Mouse (Mus musculus) left cerebral cortex, postnatal 25 days (tissue): ENCODE measurements around the gene Foxn1. TPM values are rescaled to one million over a fixed set of nuclear protein-coding genes. Genes with fewer than 3 reads are reported as not detected.

Experiments used
- DNase-seq, 2 experiments: peaks; one replicate each; pipeline ENCODE4 v3.0.0; 2022; ENCODE audit warnings: low spot score in 2 of 2, mixed read lengths in 1 of 2
- intact Hi-C: fragments of 180-260 bp; cut with DNase I; formaldehyde crosslinking; loops from one replicate; pipeline ENCODE4 v1.15.1; 2025
- total RNA-seq, 2 experiments: library from RNA; stranded (reverse); gene quantifications; 2 replicates each; pipeline ENCODE4 v1.2.3; 2021

Gene Foxn1
- total RNA-seq, 2 experiments from 2014 or later, result 0.09 TPM; not detected in 1

DNA sequence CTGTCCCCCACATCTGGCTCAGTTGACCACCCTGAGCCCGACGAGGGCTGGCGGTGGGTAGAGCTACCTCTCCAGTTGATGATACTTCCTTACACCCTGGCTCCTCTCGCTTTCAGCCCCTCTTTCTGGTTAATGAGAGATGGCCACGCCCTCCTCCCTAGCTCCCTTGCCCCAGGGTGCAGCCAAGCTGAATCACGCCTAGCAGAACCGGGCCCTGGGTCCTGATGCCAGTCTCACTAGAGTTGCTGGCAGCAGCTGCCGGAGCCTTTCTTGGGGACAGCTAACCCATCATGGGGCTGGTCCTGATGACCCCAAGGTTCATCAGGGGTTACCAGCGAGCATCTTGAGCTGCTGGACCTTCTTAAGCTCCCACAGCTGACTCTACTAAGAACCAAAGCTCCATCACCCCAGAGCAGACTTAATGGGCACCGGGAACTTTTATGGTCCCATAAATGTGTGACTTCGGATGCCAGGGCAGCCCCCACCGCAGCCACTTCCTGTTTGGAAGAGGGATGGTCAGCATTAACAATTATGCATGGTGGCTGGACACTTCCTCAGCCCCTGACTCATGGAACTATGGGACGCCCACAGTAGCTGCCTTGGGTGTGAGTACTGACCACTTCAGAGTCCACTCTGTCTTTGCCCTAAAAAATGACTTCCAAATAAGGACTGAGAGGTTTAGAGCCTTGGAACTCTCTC is 22.9 kb downstream of the Foxn1 start:
- DNase-seq, result no peak
- intact Hi-C loops, result no loop called here

DNA sequence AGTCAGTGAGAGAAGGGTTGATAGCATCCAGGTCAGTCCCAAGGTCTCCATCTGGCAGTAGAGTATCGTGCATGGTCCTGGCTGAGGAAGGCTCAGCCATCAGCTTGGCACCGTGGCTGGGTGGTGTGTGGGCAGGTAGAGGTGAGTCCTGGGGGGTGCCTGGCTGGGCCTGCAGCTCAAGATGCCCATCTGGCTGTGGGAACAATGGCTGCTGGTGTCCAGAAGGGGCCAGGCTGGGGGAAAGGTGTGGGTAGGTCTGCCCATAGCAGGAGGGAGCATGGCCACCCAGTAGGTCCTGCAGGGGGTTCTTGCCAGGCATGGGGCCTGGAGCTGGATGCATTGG is 25.6 kb downstream of the Foxn1 start:
- intact Hi-C loops, result no loop called here

DNA sequence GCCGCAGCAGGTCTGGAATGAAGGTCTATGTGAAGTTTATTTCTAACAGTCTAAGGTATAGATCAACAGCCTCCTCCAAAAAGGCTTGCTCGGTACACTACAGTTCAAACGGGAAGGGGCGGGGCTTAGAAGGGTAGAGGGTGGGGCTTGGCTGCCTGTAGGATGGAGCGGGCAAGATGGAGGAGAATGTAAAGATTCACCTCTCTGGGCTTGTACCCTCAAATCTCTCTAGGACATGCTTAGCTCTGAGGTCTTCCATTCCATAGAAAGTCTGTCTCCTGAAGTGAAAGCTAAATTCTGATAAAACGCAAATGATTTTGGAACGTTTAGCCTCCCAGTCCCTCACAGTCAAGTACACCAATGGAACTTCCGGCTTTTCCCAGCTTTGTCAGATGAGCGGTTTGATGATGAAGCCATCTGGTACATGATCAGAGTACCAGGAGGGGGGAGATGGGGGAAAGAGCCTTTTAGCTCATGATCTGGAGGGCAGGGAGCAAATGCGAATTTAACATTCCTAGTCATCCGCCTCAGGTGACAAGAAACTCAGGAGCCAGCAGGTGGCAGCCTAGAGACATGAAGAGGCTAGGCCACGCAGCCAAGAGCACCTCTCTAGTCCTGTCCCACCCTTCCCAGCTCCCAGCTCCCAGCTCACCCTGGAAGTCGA is 26.1 kb downstream of the Foxn1 start:
- DNase-seq, result peak; percentile 65 to 69
- intact Hi-C loops, result no loop called here

More for the DNA sequence above, 25.6 kb downstream of the Foxn1 start:
- no peak for DNase-seq

DNA sequence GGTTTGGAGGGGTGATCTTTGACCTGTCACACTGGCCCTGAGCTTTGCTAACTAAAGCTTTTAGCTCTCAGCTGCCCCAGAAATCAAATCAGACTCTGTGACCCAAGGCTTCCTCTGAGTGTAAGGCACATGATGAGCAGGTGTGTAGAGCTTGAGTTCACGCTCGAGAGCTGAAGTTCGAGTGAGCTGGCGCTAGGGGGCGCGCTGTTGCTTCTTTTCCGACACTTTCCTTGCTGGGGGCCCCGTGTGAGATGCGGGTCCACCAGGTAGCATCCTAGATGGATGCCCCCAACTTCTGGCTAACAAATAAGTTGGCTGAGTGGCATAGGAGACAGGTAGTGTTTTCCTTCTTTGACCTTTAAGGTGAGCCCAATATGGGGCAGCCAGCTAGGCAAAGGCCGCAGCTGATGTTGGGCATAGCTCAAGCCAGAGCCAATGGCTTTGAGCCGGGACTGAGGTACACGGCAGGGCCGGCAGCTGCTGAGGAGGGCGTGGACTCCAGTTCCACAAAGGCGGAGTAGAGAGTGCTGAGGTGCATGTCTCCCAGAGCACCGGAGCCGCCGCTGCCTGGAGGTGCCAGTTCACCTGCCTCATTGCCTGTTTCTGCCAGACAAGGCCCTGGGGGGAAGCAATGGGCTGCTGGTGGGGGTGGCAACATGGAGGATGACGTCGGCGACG is 27.9 kb downstream of the Foxn1 start:
- no peak for DNase-seq
- intact Hi-C loops, result loop anchor here (1.0 to 5.0 kb wide), 2 partner anchors 41 to 94 kb away; no protein-coding TSS in a partner anchor

DNA sequence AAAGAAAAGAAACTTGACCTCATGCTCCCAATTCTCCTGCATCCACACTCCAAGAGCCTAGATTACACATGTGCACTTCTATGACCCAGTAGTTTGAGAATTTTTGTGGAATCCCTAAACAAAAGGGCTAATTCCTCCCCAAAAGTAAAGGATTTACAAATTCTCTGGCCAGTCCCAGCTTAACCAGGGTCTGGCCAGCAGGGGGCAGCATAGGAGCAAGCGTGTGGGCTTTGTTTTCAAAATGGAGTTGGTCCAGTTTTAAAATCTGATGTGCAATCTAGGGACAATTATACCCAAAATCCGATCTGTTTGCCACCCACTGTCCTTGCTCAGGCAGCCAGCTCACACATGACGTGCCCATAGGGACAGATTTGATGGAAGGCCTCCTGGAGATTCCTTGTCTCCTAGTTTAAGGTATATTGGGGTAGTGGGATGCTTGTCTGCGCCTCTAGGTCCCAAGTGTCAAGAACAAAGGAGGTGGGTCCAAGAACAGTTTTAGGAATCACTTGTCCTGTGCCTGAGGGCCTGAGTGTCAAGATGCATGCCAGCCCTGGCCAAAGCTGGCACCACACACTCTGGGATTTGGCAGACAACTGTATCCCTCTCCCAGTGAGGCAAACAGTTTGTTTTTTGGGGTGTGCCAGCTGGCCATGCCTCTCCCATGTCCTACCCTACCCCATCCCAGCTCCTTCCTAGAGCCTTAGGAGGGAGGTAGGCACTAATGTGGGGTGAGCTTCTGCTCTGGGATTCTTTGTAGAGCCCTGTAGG is 30.7 kb downstream of the Foxn1 start:
- intact Hi-C loops, result loop anchor here (5.0 kb wide), 1 partner anchor 97 kb away; no protein-coding TSS in a partner anchor
- peak; percentile 36 to 48 for DNase-seq

DNA sequence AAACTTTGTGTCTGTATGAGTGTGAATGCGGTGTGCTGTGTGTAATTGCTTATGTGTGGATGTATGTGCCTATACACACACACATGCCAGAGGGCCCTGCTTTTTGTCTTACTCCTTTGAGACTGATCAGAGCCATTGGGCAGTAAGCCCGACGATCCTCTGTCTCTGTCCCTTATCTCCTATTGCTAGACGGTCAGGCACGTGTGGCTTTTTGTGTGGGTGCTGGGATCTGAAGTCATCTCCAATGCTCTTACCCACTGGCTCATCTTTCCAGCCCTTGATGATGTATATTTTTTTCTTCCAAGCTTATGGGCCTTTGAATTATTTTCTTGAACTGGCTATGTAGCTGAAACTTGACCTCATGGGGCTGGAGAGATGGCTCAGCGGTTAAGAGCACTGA is 31.5 kb downstream of the Foxn1 start:
- intact Hi-C loops, result loop anchor here (5.0 kb wide), 1 partner anchor 97 kb away; no protein-coding TSS in a partner anchor
- DNase-seq, result no peak

DNA sequence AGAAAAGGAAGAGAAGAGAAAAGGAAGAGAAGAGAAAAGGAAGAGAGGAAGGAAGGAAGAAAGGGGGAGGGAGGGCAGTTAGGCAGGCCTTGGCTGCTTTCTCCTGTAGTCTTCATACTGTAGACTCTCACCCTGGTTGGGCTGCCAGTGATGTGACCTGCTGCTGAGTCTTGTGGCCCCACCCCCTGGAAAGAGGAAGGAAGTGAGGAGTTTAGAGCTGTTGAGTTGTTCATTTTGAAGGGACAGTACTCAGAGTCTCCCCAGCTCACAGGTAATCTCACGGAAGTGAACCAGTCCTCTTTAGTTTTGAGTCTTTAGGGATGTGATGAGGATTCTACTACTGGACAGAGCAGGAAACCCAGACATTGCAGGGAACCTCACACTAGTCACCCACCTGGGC is 33.3 kb downstream of the Foxn1 start:
- intact Hi-C loops, result no loop called here
- no peak for DNase-seq

DNA sequence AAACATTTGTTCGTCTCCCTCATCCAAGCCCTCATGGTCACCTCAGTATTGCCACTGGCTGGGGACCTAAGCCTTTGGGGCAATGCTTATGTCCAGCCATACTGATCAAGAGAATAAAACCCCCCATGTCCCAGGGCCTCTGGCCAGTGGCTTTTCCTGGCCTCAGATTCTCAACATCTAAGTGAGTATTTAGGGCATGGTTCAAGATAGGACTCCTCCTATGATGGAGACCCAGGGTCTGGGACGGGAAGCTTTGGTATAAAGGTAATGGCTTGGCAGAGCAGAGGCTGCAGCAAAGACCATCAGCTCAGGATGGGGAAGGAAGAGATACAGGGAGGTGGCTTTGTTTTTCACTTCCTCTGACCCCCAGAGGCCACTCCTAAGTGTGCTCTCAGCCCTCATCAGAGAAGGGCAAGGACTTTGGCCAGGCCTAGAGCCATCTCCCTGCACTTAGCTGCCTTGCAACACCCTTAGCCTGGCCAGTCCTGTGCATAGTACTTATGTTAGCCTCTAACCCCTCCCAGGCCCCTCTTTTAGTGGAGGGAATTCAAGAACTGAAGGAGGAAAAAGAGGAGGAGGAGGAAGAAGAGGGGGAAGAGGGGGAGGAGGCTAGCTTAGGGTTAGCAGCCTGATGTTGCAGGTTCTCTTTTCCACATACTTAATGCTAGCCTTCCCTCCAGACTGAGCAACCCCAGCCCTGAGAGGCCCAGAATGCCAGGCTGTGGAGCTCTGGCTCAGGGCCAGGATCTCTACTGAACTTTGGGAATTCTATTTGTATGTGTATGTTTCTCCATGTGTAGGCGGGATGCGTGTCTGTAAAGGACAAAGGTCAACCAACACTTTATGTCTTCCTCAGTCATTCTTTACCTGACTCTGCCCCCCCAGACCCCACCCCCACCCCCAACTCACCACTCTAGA is 36.7 kb downstream of the Foxn1 start:
- intact Hi-C loops, result loop anchor here (5.0 kb wide), 1 partner anchor 87 kb away; the partner anchor contains the start of gene 2610507B11Rik
- DNase-seq, result no peak

DNA sequence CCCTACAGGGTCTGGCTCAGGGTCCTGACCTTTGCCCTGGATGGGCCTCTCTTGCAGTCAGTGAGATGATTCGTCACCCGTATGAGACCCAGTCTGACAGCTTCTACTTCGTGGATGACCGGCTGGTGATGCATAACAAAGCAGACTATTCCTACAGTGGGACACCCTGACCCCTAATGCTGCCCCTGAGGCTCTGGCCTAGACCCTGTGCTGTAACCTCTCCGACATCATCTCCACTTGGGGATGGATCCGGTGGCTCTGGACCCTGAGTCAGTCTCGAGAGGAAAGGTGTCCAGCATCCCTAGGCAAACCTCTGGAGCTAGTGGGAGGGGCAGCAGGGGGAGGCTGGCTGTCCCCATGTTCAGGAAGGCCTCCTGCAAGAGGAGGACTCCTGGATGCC is 37.9 kb downstream of the Foxn1 start:
- intact Hi-C loops, result loop anchor here (5.0 kb wide), 1 partner anchor 86 kb away; the partner anchor contains the start of gene 2610507B11Rik
- DNase-seq, result no peak

DNA sequence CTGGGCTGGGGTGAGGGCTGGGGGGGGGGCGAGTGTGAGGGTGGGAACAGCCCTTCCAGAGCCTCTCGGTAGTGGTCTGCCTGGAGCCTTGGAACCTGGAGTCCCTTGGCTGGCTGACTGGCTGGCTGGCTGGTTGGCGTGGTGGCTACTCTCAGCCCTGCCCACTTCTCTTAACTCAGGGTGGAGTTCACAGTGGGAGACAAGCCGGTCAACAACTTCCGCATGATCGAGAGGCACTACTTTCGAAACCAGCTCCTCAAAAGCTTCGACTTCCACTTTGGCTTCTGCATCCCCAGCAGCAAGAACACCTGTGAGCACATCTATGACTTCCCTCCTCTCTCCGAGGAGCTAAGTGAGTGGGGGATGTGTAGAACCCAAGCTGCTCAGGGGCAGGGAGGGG is 38.5 kb downstream of the Foxn1 start:
- no peak for DNase-seq
- intact Hi-C loops, result loop anchor here (5.0 kb wide), 1 partner anchor 86 kb away; the partner anchor contains the start of gene 2610507B11Rik

DNA sequence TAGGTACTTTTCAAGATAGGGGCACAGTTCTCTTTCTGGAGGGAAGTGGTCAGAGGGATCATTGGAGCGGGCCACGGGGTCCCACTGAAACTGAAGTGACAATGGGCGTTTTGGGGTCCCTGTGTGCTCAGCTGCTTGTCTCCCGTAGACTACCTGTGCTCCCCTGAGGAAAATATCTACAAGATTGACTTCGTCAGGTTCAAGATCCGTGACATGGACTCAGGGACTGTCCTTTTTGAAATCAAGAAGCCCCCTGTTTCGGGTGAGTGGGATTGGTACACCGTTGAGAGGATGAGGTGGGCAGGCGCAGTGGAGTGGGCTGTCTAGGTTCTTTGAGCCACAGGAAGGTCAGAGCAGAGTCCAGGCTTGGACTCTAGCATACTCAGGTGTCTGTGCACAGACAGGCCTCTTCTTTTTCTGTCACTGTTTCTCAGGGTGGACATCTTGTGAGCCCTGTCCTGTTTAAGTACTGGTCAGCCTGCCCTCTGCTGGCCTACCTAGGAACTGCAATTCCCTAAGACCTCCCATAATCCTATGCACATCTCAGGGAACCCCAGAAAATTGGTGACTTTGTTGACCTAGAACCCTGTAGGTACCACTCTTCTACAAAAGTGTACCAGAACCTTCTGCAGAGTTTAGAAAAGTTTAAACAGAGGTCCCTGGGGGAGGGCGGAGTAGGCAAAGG is 39.1 kb downstream of the Foxn1 start:
- DNase-seq, result peak in 1 of 2 experiments; percentile 60
- intact Hi-C loops, result loop anchor here (5.0 kb wide), 1 partner anchor 85 kb away; the partner anchor contains the start of gene 2610507B11Rik

DNA sequence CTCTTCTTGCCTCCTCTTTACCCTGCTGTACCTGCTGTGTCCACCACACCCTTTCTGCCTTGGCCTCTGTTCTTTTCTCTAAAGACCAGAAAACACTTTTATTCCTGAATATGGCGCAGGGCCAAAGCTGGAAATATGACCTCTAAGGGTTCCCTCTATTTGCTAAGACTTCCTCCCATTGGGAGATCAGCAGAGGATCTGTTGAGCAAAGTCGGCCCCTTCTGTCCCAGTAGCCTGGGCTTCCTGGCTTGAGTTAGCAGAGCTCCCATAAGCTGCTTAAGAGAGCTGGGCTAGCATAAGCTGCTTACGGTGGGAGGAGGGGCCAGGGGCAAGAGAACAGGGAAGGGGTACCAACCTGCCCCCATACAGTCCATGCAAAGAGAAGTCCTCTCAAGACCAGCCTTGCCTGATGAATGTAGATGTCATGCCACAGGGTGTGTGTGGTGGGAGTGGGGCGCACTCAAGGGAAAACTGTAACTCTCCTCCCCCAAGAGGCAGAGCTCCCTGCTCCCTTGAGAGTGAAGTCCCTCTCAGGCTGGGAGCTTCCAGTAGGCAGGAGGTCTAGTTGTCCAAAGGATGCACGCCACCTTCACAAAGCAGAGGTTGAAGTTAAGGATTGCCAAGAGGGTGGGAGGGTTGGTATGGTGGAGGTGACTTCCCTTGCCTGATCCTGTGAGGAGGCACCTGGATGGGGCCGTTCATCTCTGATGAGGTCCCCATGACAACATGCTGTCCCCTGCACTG is 39.9 kb downstream of the Foxn1 start:
- DNase-seq, result no peak
- intact Hi-C loops, result loop anchor here (5.0 kb wide), 1 partner anchor 84 kb away; the partner anchor contains the start of gene 2610507B11Rik

DNA sequence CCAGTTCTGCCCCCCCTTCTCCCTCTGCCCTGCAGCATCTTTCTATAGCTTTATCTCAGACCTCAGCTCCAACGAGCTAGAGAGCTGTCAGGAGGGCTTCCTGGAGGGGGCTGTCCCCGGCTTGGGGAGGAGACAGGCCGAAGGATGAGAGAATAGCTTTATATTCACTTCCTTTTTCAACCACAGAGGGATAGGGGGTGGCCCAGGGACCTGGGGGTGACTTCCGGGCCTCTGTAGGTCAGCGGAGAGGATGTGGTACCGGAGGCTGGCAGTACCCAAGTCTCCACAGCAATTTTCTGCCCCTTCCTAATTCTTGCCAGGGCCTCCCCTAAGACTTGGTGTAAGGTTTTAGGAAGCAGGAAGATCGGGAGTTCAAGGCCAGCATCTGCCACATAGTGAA is 40.6 kb downstream of the Foxn1 start:
- intact Hi-C loops, result loop anchor here (5.0 kb wide), 1 partner anchor 84 kb away; the partner anchor contains the start of gene 2610507B11Rik
- DNase-seq, result no peak

DNA sequence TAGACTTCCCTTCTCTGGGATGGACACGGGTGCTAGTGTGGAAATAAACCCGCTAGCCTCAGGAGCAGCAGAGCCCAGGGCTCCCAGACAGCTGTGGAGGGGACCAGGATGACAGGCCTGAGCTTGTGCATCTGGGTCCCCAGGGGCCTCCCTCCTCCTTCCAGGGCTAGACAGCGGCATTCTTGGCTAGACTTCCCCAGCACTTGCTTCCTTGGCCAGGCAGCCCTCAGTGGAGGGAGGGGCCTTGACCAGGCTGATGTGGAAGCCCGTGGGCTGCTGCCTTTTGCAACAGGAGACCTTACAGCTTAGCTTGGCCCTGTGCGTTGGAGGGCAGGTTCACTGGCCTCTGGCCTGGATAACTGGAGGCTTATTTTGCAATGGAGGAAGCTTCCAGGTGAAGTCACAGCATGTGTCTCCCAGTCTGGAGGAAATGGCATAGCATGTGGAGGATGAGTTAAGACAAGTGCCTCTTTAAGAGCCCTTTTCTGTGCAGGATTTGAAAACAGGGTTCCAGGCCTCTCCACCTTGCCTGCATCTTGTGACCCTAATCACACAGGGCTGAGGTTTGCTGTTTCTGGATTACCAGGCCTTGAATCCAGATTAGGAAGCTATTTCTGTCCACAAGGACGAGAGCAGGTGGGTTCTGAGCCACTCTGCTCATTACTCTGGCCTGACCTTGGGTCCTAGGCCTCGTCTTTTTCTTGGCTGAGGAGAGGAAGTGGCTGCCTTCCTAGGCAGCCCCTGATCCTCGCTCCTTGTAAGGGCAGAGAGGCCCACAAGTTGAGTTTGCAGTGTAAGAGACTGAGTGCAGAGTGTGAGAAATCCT is 41.3 kb downstream of the Foxn1 start:
- intact Hi-C loops, result loop anchor here (5.0 kb wide), 1 partner anchor 83 kb away; the partner anchor contains the start of gene 2610507B11Rik
- DNase-seq, result no peak

DNA sequence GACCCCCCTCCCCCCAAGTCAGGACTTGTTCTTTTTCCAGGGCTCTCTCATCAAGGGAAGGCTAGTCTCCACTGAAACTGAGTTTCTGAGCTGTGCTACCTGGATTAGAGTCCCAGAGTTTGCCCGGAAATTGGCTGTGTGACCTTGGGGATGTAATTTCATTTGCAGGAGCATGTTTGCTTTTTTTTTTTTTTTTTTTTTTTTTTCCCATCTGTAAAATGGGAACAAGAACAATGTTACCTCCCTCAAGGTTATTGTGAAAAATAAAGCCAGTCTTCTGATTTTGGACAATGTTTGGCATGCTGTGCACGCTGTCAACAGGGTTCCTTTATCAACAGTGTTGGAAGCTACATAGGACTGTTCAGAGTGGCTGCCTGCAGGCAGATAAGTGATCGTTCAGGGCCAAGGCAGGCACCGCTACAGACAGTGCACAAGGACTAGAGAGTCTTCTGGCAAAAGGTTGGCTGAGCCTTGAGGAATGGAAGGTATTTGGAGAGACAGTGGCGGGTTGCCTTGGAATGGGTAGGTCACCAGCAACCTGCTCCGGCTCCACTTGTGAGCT is 41.9 kb downstream of the Foxn1 start:
- intact Hi-C loops, result no loop called here
- no peak for DNase-seq
